ENCODE assay signal across 12 mouse cellular contexts in genomic region chr4:108990571-108990970, GRCm38 (mm10).
"Had no signal": no experiment of that assay in that cellular context is flagged by ENCODE, and none has a peak within 500 bp of the region (broad histone marks: within the 10 kb centered on the region; RNA-seq: fewer than 3 reads in every experiment).

No protein-coding gene starts in this region.

- H3K27me3 ChIP-seq: limb, embryonic 13.5 days; midbrain, embryonic 13.5 days; stomach, embryonic 15.5 days had no signal

- H3K9me3 ChIP-seq: limb, embryonic 13.5 days; midbrain, embryonic 13.5 days; stomach, embryonic 15.5 days had no signal

- H3K4me2 ChIP-seq: limb, embryonic 13.5 days; midbrain, embryonic 13.5 days; stomach, embryonic 15.5 days had no signal

- H3K9ac ChIP-seq: limb, embryonic 13.5 days; midbrain, embryonic 13.5 days; stomach, embryonic 15.5 days had no signal

- H3K36me3 ChIP-seq: limb, embryonic 13.5 days; midbrain, embryonic 13.5 days; stomach, embryonic 15.5 days had no signal

- H3K4me1 ChIP-seq: limb, embryonic 13.5 days; midbrain, embryonic 13.5 days; stomach, embryonic 15.5 days had no signal

- ATAC-seq: midbrain, embryonic 13.5 days had no signal

- DNase-seq: kidney, adult 18-20 months; kidney, postnatal 10 days; kidney, postnatal 4 days; left cerebral cortex, postnatal 4 days; lung, adult 18-20 months; lung, postnatal 36 days; right cerebral cortex, postnatal 14 days; thymus, adult 2 months; thymus, postnatal 25 days had no signal

- H3K4me3 ChIP-seq: limb, embryonic 13.5 days; midbrain, embryonic 13.5 days; stomach, embryonic 15.5 days had no signal

- H3K27ac ChIP-seq: limb, embryonic 13.5 days; midbrain, embryonic 13.5 days; stomach, embryonic 15.5 days had no signal
